Mouse (Mus musculus): Measurements from ENCODE around the gene Dclre1b. TPM values are rescaled to one million over a fixed set of nuclear protein-coding genes. Genes with fewer than 3 reads are reported as not detected.
"Not testable (repeated sequence)": the region's sequence is repeated elsewhere in the genome, so short reads cannot be mapped to it uniquely, and the experiment has no call there.

Dclre1b gene
- polyA plus RNA-seq, 1 experiment from 2014 or later = 16.3 TPM

- Histone ChIP-seq H3K4me1 (replicated peaks; ENCODE audit: control insufficient read depth, insufficient read depth) (no peaks in the 10 kb centered on the region), H3K36me3 (ENCODE audit: control insufficient read depth, insufficient read depth, low read length) (no peaks in the 10 kb centered on the region), H3K4me3 (ENCODE audit: low read depth, low read length) (no peak overlapping the region), H3K9ac (ENCODE audit: low read length) (no peak overlapping the region), H3K27ac (replicated peaks) (no peak overlapping the region), H3K27me3 (ENCODE audit: control insufficient read depth, insufficient read depth, low read length) (no peaks in the 10 kb centered on the region), H3K4me2 (replicated peaks; ENCODE audit: low read depth) (no peak overlapping the region), H3K9me3 (ENCODE audit: control insufficient read depth, low read length) (no peaks in the 10 kb centered on the region)
- 76% methylated on average over 8 of the region's 8 CpGs for WGBS
- DNase-seq (ENCODE audit: low spot score) (no peak), ATAC-seq (ENCODE audit: low FRiP score, low TSS enrichment) (no peak)
- TF ChIP-seq CTCF (IDR thresholded peaks at IDR 0.05; ENCODE audit: low read depth) = no peak
- no peak for TF ChIP-seq EP300 (optimal IDR thresholded peaks at IDR 0.05)
These were observed 42.6 kb upstream of the Dclre1b start for GRCm38 (mm10) chr3:103851882-103852281.

- Histone ChIP-seq H3K27ac (replicated peaks) (no peak overlapping the region), H3K4me1 (replicated peaks; ENCODE audit: control insufficient read depth, insufficient read depth) (no peaks in the 10 kb centered on the region), H3K9me3 (ENCODE audit: control insufficient read depth, low read length) (no peaks in the 10 kb centered on the region), H3K9ac (ENCODE audit: low read length) (no peak overlapping the region), H3K36me3 (ENCODE audit: control insufficient read depth, insufficient read depth, low read length) (no peaks in the 10 kb centered on the region), H3K4me3 (ENCODE audit: low read depth, low read length) (no peak overlapping the region), H3K27me3 (ENCODE audit: control insufficient read depth, insufficient read depth, low read length) (no peaks in the 10 kb centered on the region), H3K4me2 (replicated peaks; ENCODE audit: low read depth) (no peak overlapping the region)
- 88% methylated on average over 6 of the region's 6 CpGs for WGBS
- DNase-seq (ENCODE audit: low spot score) (no peak), ATAC-seq (ENCODE audit: low FRiP score, low TSS enrichment) (no peak)
- TF ChIP-seq EP300 (optimal IDR thresholded peaks at IDR 0.05) = no peak
- TF ChIP-seq CTCF (IDR thresholded peaks at IDR 0.05; ENCODE audit: low read depth) = no peak
These were observed 42.2 kb upstream of the Dclre1b start for GRCm38 (mm10) chr3:103851481-103851880.

GRCm38 (mm10) chr3:103850644-103851363, 41.6 kb upstream of the Dclre1b start:
- DNase-seq (ENCODE audit: low spot score) (no peak), ATAC-seq (ENCODE audit: low FRiP score, low TSS enrichment) (no peak)
- no peak overlapping the region for H3K9ac ChIP-seq (ENCODE audit: low read length)
- 69% methylated on average over 9 of the region's 9 CpGs for WGBS
- no peak overlapping the region for H3K4me2 ChIP-seq (replicated peaks; ENCODE audit: low read depth)
- no peak for TF ChIP-seq EP300 (optimal IDR thresholded peaks at IDR 0.05)
- no peak for TF ChIP-seq CTCF (IDR thresholded peaks at IDR 0.05; ENCODE audit: low read depth)
- H3K4me1 ChIP-seq (replicated peaks; ENCODE audit: control insufficient read depth, insufficient read depth) = no peaks in the 10 kb centered on the region
- no peak overlapping the region for H3K4me3 ChIP-seq (ENCODE audit: low read depth, low read length)
- H3K36me3 ChIP-seq (ENCODE audit: control insufficient read depth, insufficient read depth, low read length) = no peaks in the 10 kb centered on the region
- H3K27me3 ChIP-seq (ENCODE audit: control insufficient read depth, insufficient read depth, low read length) = no peaks in the 10 kb centered on the region
- H3K9me3 ChIP-seq (ENCODE audit: control insufficient read depth, low read length) = no peaks in the 10 kb centered on the region
- no peak overlapping the region for H3K27ac ChIP-seq (replicated peaks)

DNA sequence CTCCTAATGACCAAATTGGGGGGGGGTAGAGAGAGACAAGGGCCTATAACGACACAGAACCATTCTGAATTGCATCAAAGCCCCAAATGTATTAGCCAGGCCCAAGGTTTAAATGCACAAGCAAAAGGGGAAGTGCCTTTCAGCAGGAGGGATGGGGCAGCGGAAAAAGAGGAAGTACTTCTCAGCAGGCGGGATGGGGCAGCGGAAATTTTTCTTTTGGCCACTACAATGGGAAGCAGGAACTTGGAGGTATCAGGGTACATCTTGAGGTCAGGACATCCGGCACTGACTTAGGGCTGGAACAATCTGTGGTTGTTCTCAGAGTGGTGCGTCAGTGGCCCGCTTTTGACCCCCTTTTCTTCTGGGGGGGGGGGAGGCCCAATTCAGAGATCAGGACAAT, 31.7 kb upstream of the Dclre1b start:
- not testable (repeated sequence) for ATAC-seq (ENCODE audit: low FRiP score, low TSS enrichment); H3K4me1 ChIP-seq (replicated peaks; ENCODE audit: control insufficient read depth, insufficient read depth); H3K4me3 ChIP-seq (ENCODE audit: low read depth, low read length); H3K27me3 ChIP-seq (ENCODE audit: control insufficient read depth, insufficient read depth, low read length); H3K9me3 ChIP-seq (ENCODE audit: control insufficient read depth, low read length); H3K36me3 ChIP-seq (ENCODE audit: control insufficient read depth, insufficient read depth, low read length); H3K9ac ChIP-seq (ENCODE audit: low read length); H3K27ac ChIP-seq (replicated peaks); H3K4me2 ChIP-seq (replicated peaks; ENCODE audit: low read depth); DNase-seq (ENCODE audit: low spot score)
- WGBS = 91% methylated on average over 7 of the region's 7 CpGs

GRCm38 (mm10) chr3:103840195-103840594, 31.0 kb upstream of the Dclre1b start:
- H3K9me3 ChIP-seq (ENCODE audit: control insufficient read depth, low read length); H3K4me1 ChIP-seq (replicated peaks; ENCODE audit: control insufficient read depth, insufficient read depth); H3K36me3 ChIP-seq (ENCODE audit: control insufficient read depth, insufficient read depth, low read length); DNase-seq (ENCODE audit: low spot score); H3K27me3 ChIP-seq (ENCODE audit: control insufficient read depth, insufficient read depth, low read length); H3K27ac ChIP-seq (replicated peaks); H3K9ac ChIP-seq (ENCODE audit: low read length); H3K4me3 ChIP-seq (ENCODE audit: low read depth, low read length); ATAC-seq (ENCODE audit: low FRiP score, low TSS enrichment); H3K4me2 ChIP-seq (replicated peaks; ENCODE audit: low read depth): not testable (repeated sequence)
- WGBS = 84% methylated on average over 3 of the region's 3 CpGs

DNA sequence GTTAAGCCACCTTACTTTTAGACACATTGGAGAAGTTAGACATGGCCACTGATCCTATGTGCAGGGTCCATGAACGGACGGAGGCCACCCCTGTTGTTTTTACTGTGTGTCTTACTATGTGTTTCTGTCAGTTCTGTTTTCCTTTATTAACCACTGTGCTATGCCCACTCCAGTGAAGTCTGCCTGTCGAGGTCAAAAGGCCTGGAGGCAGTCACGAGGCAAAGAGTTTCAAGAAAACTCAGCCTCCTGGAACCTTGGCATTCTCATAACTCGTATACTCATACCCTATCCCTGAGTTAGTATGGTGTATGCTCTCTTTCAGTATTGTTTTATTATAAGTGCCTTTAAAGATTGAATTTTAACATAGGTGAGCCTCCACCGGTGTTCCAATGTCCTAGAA, 30.5 kb upstream of the Dclre1b start:
- no peaks in the 10 kb centered on the region for H3K4me1 ChIP-seq (replicated peaks; ENCODE audit: control insufficient read depth, insufficient read depth)
- no peaks in the 10 kb centered on the region for H3K9me3 ChIP-seq (ENCODE audit: control insufficient read depth, low read length)
- TF ChIP-seq CTCF (IDR thresholded peaks at IDR 0.05; ENCODE audit: low read depth) (no peak), EP300 (optimal IDR thresholded peaks at IDR 0.05) (no peak)
- H3K27ac ChIP-seq (replicated peaks) = no peak overlapping the region
- H3K36me3 ChIP-seq (ENCODE audit: control insufficient read depth, insufficient read depth, low read length) = no peaks in the 10 kb centered on the region
- WGBS = 90% methylated on average over 6 of the region's 6 CpGs
- no peak for DNase-seq (ENCODE audit: low spot score)
- H3K4me3 ChIP-seq (ENCODE audit: low read depth, low read length) = no peak overlapping the region
- ATAC-seq (ENCODE audit: low FRiP score, low TSS enrichment) = no peak
- H3K4me2 ChIP-seq (replicated peaks; ENCODE audit: low read depth) = no peak overlapping the region
- H3K9ac ChIP-seq (ENCODE audit: low read length) = no peak overlapping the region
- H3K27me3 ChIP-seq (ENCODE audit: control insufficient read depth, insufficient read depth, low read length) = no peaks in the 10 kb centered on the region

All from stomach, postnatal 0 days (tissue).